Comparison of ENCODE assay signal across 16 mouse cellular contexts in the genomic region with DNA sequence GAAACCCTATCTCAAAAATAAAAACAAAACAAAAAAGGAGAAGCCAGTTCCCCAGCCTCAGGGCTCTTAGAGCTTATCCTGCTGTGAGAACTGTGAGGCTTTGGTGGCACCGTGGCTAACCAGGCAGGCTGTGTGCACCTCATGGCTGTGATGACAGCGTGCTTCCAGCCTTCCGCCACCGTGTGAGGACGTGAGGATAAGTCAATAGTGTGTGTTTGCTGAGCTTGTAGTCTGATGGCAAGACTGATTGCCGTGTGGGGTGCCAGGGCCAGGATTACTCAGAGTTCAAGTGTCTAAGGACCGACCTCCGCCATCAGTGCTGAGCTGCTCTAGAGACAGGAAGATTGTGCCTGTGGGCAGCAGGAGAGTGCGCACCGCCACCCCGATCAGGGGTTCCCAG. TPM values are rescaled to one million over a fixed set of nuclear protein-coding genes. Genes with fewer than 3 reads are reported as not detected.
DNase-seq lines count a peak whose midpoint lies in the region; ATAC-seq and TF ChIP-seq lines count a peak whose summit lies in the region.
"Had no signal": no experiment of that assay in that cellular context is flagged by ENCODE, and none has a peak within 500 bp of the region (broad histone marks: within the 10 kb centered on the region; RNA-seq: fewer than 3 reads in every experiment).

No protein-coding gene starts in this region.

- no peaks in the 10 kb centered on the region for H3K79me2 ChIP-seq in MEL (ENCODE audit: control insufficient read depth, insufficient read depth, low read length, poor library complexity)

- peaks cover 0 to 3% of the 10 kb centered on the region in 2 experiments; a peak in 1 of 4 replicates for H3K36me3 ChIP-seq in MEL (ENCODE audit: control insufficient read depth in 1 of 2, insufficient read depth in 2 of 2, low read length in 2 of 2)
- 0 out of 2 replicates have a peak, but pooled peaks cover 4% of the 10 kb centered on the region for H3K36me3 ChIP-seq in lung, embryonic 16.5 days (ENCODE audit: control insufficient read depth, insufficient read depth, low read length)
- H3K36me3 ChIP-seq in small intestine, adult 2 months (ENCODE audit: control insufficient read depth, insufficient read depth, low read length): peaks cover 45% of the 10 kb centered on the region
- H3K36me3 ChIP-seq in hindbrain, embryonic 10.5 days: peaks cover 22% of the 10 kb centered on the region
- H3K36me3 ChIP-seq in heart, embryonic 12.5 days: peaks cover 12% of the 10 kb centered on the region

- no peak for TF ChIP-seq RAD21 in MEL (IDR thresholded peaks at IDR 0.05; ENCODE audit: low read depth, low read length)

- no peak overlapping the region for H3K4me2 ChIP-seq in lung, embryonic 16.5 days (ENCODE audit: low read depth, low read length)
- H3K4me2 ChIP-seq in heart, embryonic 12.5 days: no peak overlapping the region
- H3K4me2 ChIP-seq: embryonic facial prominence, embryonic 13.5 days; limb, embryonic 12.5 days had no signal

- no peaks in the 10 kb centered on the region for H3K9me3 ChIP-seq in MEL (replicated peaks; ENCODE audit: insufficient read depth, low read length)
- H3K9me3 ChIP-seq in lung, embryonic 16.5 days (ENCODE audit: control insufficient read depth, low read length): no peaks in the 10 kb centered on the region
- peaks cover 6% of the 10 kb centered on the region; the same call in 1 of the 2 replicates for H3K9me3 ChIP-seq in hindbrain, embryonic 10.5 days
- peaks cover 7% of the 10 kb centered on the region for H3K9me3 ChIP-seq in heart, embryonic 12.5 days (replicated peaks)
- H3K9me3 ChIP-seq: embryonic facial prominence, embryonic 13.5 days; midbrain, embryonic 10.5 days had no signal

- TF ChIP-seq CTCF in MEL (IDR thresholded peaks at IDR 0.05 in 2 of 3, conservative IDR thresholded peaks at IDR 0.05 in 1 of 3; ENCODE audit: control insufficient read depth in 1 of 3, insufficient read depth in 1 of 3, low read depth in 2 of 3, low read length in 3 of 3, poor library complexity in 1 of 3, severe bottlenecking in 1 of 3): no peak
- no peak for TF ChIP-seq CTCF in small intestine, adult 2 months (IDR thresholded peaks at IDR 0.05; ENCODE audit: extremely low read depth, insufficient read length, insufficient replicate concordance, low read depth, low read length)

- WGBS in lung, embryonic 16.5 days: 53% methylated on average over 11 of the region's 11 CpGs
- 53% methylated on average over 11 of the region's 11 CpGs for WGBS in small intestine, adult 2 months
- 88% methylated on average over 11 of the region's 11 CpGs for WGBS in hindbrain, embryonic 10.5 days
- WGBS in heart, embryonic 12.5 days: 64% methylated on average over 11 of the region's 11 CpGs

- H3K27ac ChIP-seq in MEL (ENCODE audit: control insufficient read depth, low read depth, low read length): no peak overlapping the region
- peak overlapping the region; percentile 4; the same call in 1 of the 2 replicates for H3K27ac ChIP-seq in lung, embryonic 16.5 days (ENCODE audit: low read length)
- peak overlapping the region; percentile 33 for H3K27ac ChIP-seq in small intestine, adult 2 months (ENCODE audit: insufficient read depth, low read depth, low read length)
- H3K27ac ChIP-seq in hindbrain, embryonic 10.5 days: no peak overlapping the region
- no peak overlapping the region for H3K27ac ChIP-seq in heart, embryonic 12.5 days (ENCODE audit: poor library complexity, severe bottlenecking)
- H3K27ac ChIP-seq: embryonic facial prominence, embryonic 13.5 days; hindbrain, postnatal 0 days; limb, embryonic 12.5 days had no signal

- no peak overlapping the region for H3K4me3 ChIP-seq in MEL (ENCODE audit: control insufficient read depth in 1 of 2, insufficient read depth in 1 of 2, low read depth in 2 of 2, low read length in 2 of 2)
- no peak overlapping the region for H3K4me3 ChIP-seq in lung, embryonic 16.5 days (ENCODE audit: low read length)
- H3K4me3 ChIP-seq in small intestine, adult 2 months (ENCODE audit: low read depth, low read length): no peak overlapping the region
- H3K4me3 ChIP-seq in hindbrain, embryonic 10.5 days: no peak overlapping the region
- no peak overlapping the region for H3K4me3 ChIP-seq in heart, embryonic 12.5 days
- H3K4me3 ChIP-seq: embryonic facial prominence, embryonic 13.5 days; limb, embryonic 12.5 days; midbrain, embryonic 10.5 days had no signal

- H3K27me3 ChIP-seq in MEL (ENCODE audit: control insufficient read depth in 1 of 2, insufficient read depth in 2 of 2, low read length in 2 of 2): no peaks in the 10 kb centered on the region
- no peaks in the 10 kb centered on the region for H3K27me3 ChIP-seq in lung, embryonic 16.5 days (ENCODE audit: control insufficient read depth, insufficient read depth, low read depth, low read length)
- no peaks in the 10 kb centered on the region for H3K27me3 ChIP-seq in small intestine, adult 2 months (ENCODE audit: control insufficient read depth, insufficient read depth, low read length)
- no peaks in the 10 kb centered on the region for H3K27me3 ChIP-seq in hindbrain, embryonic 10.5 days (ENCODE audit: insufficient read depth, poor library complexity, severe bottlenecking)
- H3K27me3 ChIP-seq in heart, embryonic 12.5 days (replicated peaks): no peaks in the 10 kb centered on the region
- H3K27me3 ChIP-seq: embryonic facial prominence, embryonic 13.5 days; limb, embryonic 12.5 days had no signal

- peak; percentile 59 for ATAC-seq in lung, embryonic 16.5 days (ENCODE audit: low read depth)
- no peak for ATAC-seq in heart, embryonic 12.5 days (ENCODE audit: insufficient number of reproducible peaks, low FRiP score)
- ATAC-seq: hindbrain, postnatal 0 days had no signal

- peak; percentile 59 to 73 for DNase-seq in lung, adult 18-20 months
- no peak for DNase-seq in lung, postnatal 14 days
- DNase-seq in MEL (ENCODE audit: low read depth, low spot score): peak; percentile 46
- DNase-seq in hindbrain, embryonic 10.5 days (ENCODE audit: low spot score): no peak
- DNase-seq in frontal cortex, postnatal 10 days (ENCODE audit: low spot score in 2 of 2): no peak
- DNase-seq: cerebellum, adult 11 months; right cerebral cortex, adult 18-20 months; thymus, adult 2 months had no signal

- TF ChIP-seq POLR2A in MEL (IDR thresholded peaks at IDR 0.05; ENCODE audit: control insufficient read depth in 1 of 2, insufficient read depth in 1 of 2, low read depth in 1 of 2, low read length in 2 of 2, poor library complexity in 1 of 2): no peak
- no peak for TF ChIP-seq POLR2A in small intestine, adult 2 months (IDR thresholded peaks at IDR 0.05; ENCODE audit: low read depth, low read length)

- peaks cover 11 to 16% of the 10 kb centered on the region in 2 experiments for H3K4me1 ChIP-seq in MEL (ENCODE audit: control insufficient read depth in 1 of 2, insufficient read depth in 2 of 2, low read length in 2 of 2)
- peaks cover 16% of the 10 kb centered on the region for H3K4me1 ChIP-seq in lung, embryonic 16.5 days (replicated peaks; ENCODE audit: control insufficient read depth, insufficient read depth, low read length)
- H3K4me1 ChIP-seq in small intestine, adult 2 months (ENCODE audit: control insufficient read depth, insufficient read depth, insufficient read length, low read length): peaks cover 38% of the 10 kb centered on the region
- peaks cover 40% of the 10 kb centered on the region for H3K4me1 ChIP-seq in hindbrain, embryonic 10.5 days (replicated peaks)
- H3K4me1 ChIP-seq in heart, embryonic 12.5 days (replicated peaks): peaks cover 31% of the 10 kb centered on the region

- H3K9ac ChIP-seq in MEL (ENCODE audit: control insufficient read depth, low read depth, low read length, poor library complexity, severe bottlenecking): no peak overlapping the region
- H3K9ac ChIP-seq in lung, embryonic 16.5 days (ENCODE audit: low read length): 0 out of 2 replicates have a peak overlapping the region, but pooled peaks have one; percentile 17
- H3K9ac ChIP-seq in heart, embryonic 12.5 days: no peak overlapping the region
- H3K9ac ChIP-seq: embryonic facial prominence, embryonic 13.5 days; limb, embryonic 12.5 days had no signal

- TF ChIP-seq EP300 in MEL (IDR thresholded peaks at IDR 0.05; ENCODE audit: low read depth in 1 of 2, low read length in 2 of 2): no peak

RNA-seq across cellular contexts. Expression of a gene that starts 22.6 kb away (rescaled TPM):
- total RNA-seq in MEL (2012; rRNA removed): 46.0 and 51.2 TPM in 2 replicates
- 100 to 1,000 TPM; 105 to 382 TPM for polyA plus RNA-seq in MEL (2012; ENCODE audit: insufficient read depth in 1 of 2, insufficient read length in 2 of 2, low read depth in 1 of 2, low replicate concordance in 2 of 2, missing spikeins in 1 of 2)
- 22.1 and 32.4 TPM in 2 replicates for polyA plus RNA-seq in lung, embryonic 16.5 days (2015; fragmentation: Nextera tagmentation; extraction: Ambion mirVana)
- polyA plus RNA-seq in small intestine, adult 2 months (2012; rRNA removed): 13.3 and 16.6 TPM in 2 replicates
- polyA plus RNA-seq in hindbrain, embryonic 10.5 days (2016; fragmentation: Nextera tagmentation; extraction: Ambion mirVana): 32.6 and 32.9 TPM in 2 replicates
- 21.8 and 23.0 TPM in 2 replicates for polyA plus RNA-seq in heart, embryonic 12.5 days (2016; fragmentation: Nextera tagmentation; extraction: Ambion mirVana)

RNA-seq across cellular contexts. Expression of a gene that starts 37.6 kb away (rescaled TPM):
- total RNA-seq in MEL (2012; rRNA removed): 2,803 and 2,872 TPM in 2 replicates
- polyA plus RNA-seq in MEL (2012; ENCODE audit: insufficient read depth in 1 of 2, insufficient read length in 2 of 2, low read depth in 1 of 2, low replicate concordance in 2 of 2, missing spikeins in 1 of 2): 1,000 to 10,000 TPM in 1 of 2 experiments, not detected in 1; 2,044 TPM
- polyA plus RNA-seq in lung, embryonic 16.5 days (2015; fragmentation: Nextera tagmentation; extraction: Ambion mirVana): 615 and 635 TPM in 2 replicates
- 1,432 and 2,365 TPM in 2 replicates for polyA plus RNA-seq in small intestine, adult 2 months (2012; rRNA removed)
- 439 and 483 TPM in 2 replicates for polyA plus RNA-seq in hindbrain, embryonic 10.5 days (2016; fragmentation: Nextera tagmentation; extraction: Ambion mirVana)
- 301 and 344 TPM in 2 replicates for polyA plus RNA-seq in heart, embryonic 12.5 days (2016; fragmentation: Nextera tagmentation; extraction: Ambion mirVana)

RNA-seq across cellular contexts. Expression of a gene that starts 58.2 kb away (rescaled TPM):
- total RNA-seq in MEL (2012; rRNA removed): 3.4 and 3.5 TPM in 2 replicates
- polyA plus RNA-seq in MEL (2012; ENCODE audit: insufficient read depth in 1 of 2, insufficient read length in 2 of 2, low read depth in 1 of 2, low replicate concordance in 2 of 2, missing spikeins in 1 of 2): 10 to 100 TPM in 1 of 2 experiments, not detected in 1; 12.7 TPM
- polyA plus RNA-seq in lung, embryonic 16.5 days (2015; fragmentation: Nextera tagmentation; extraction: Ambion mirVana): 2.7 TPM in 2 replicates
- polyA plus RNA-seq in small intestine, adult 2 months (2012; rRNA removed): 118 and 203 TPM in 2 replicates
- 1.8 and 2.0 TPM in 2 replicates for polyA plus RNA-seq in hindbrain, embryonic 10.5 days (2016; fragmentation: Nextera tagmentation; extraction: Ambion mirVana)
- polyA plus RNA-seq in heart, embryonic 12.5 days (2016; fragmentation: Nextera tagmentation; extraction: Ambion mirVana): 1.1 and 1.4 TPM in 2 replicates

RNA-seq across cellular contexts. Expression of a gene that starts 59.9 kb away (rescaled TPM):
- total RNA-seq in MEL (2012; rRNA removed): 0.46 and 0.73 TPM in 2 replicates
- 1 to 10 TPM in 1 of 2 experiments, not detected in 1; 4.1 TPM for polyA plus RNA-seq in MEL (2012; ENCODE audit: insufficient read depth in 1 of 2, insufficient read length in 2 of 2, low read depth in 1 of 2, low replicate concordance in 2 of 2, missing spikeins in 1 of 2)
- 11.6 and 12.4 TPM in 2 replicates for polyA plus RNA-seq in lung, embryonic 16.5 days (2015; fragmentation: Nextera tagmentation; extraction: Ambion mirVana)
- 25.2 and 36.7 TPM in 2 replicates for polyA plus RNA-seq in small intestine, adult 2 months (2012; rRNA removed)
- 5.5 and 6.1 TPM in 2 replicates for polyA plus RNA-seq in hindbrain, embryonic 10.5 days (2016; fragmentation: Nextera tagmentation; extraction: Ambion mirVana)
- polyA plus RNA-seq in heart, embryonic 12.5 days (2016; fragmentation: Nextera tagmentation; extraction: Ambion mirVana): 7.9 and 8.1 TPM in 2 replicates
- total RNA-seq: common myeloid progenitor, adult 5-6 weeks had no signal

Comparison
In these comparisons a context has a peak if more than half of its experiments do, and no peak if none do; other contexts are left out.
1. DNase-seq: peak in lung, adult 18-20 months (2 of 2) and MEL (single experiment); none in lung, postnatal 14 days (single experiment), hindbrain, embryonic 10.5 days (single experiment) and frontal cortex, postnatal 10 days (0 of 2).
2. H3K27ac ChIP-seq: peak in lung, embryonic 16.5 days (single experiment) and small intestine, adult 2 months (single experiment); none in MEL (single experiment), hindbrain, embryonic 10.5 days (single experiment) and heart, embryonic 12.5 days (single experiment).